Mouse (Mus musculus): ENCODE measurements around the gene Agtpbp1.

The Agtpbp1 gene

GRCm38 (mm10) chr13:59531203-59531602 is 53.8 kb downstream of the Agtpbp1 start:
- peak; percentile 29 for DNase-seq (ENCODE audit: low spot score)

DNA sequence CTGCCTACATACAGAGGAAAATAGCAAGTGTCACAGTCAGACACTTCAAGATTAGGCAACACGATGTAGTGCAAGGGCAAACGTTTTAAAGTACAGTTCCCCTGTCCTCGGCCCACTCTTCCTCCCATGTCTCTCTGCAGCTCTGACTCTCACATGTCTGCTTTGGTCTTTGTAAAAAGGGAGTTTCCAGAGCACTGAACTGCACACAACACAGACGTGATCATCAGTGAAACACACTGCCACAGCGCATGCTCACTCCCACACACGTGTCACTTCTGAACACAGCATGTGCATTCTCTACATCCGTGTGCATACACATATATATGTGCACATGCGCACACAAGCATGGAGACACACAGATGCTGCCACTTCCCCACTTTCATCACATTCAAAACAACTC is 54.5 kb downstream of the Agtpbp1 start:
- no peak for DNase-seq (ENCODE audit: low spot score)

GRCm38 (mm10) chr13:59521271-59522064 is 63.6 kb downstream of the Agtpbp1 start:
- no peak for DNase-seq (ENCODE audit: low spot score)

- DNase-seq (ENCODE audit: low spot score) = no peak
Measured at GRCm38 (mm10) chr13:59520834-59521233, 64.2 kb downstream of the Agtpbp1 start.

- no peak for DNase-seq (ENCODE audit: low spot score)
Measured at GRCm38 (mm10) chr13:59519479-59519878, 65.5 kb downstream of the Agtpbp1 start.

DNA sequence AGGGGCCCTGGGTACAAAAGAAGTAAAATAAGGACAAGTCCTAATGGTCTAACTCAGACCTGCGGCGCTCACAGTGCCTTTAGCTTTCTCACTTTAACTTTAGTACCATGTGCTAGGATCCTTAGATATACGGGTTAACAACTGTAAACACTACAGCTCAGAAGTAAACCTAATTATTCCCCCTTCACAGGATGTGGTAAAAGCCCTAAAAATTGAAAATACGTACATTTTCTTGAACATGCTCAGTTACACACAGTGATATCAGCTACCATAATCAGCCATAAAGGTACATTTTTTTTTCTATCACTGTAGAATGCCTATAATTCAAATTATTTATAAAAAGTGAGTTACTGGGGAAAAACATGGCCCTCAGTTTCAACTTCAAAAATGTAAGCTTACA is 67.0 kb downstream of the Agtpbp1 start:
- DNase-seq (ENCODE audit: low spot score) = no peak

DNA sequence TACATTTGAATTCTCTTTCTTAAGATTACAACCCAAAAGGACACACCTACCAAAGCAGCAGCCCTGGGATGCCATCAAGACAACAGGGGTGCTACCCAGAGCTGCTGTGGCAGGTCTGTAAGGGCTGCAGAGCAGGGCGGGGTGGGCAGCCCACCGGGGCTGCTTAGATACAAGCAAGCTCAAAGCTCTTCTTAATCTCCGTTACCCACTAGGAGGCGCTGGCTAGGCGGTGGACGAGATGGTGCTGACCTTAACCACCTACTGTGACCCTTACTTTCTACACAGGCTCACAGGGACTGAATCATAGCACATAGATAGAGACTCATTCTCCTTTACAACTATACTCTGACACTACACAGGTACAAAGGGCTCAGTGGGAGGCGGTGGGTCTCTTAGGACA is 70.0 kb downstream of the Agtpbp1 start:
- peak; percentile 81 for DNase-seq (ENCODE audit: low spot score)

- DNase-seq (ENCODE audit: low spot score) = no peak
Measured at GRCm38 (mm10) chr13:59509644-59510366, 75.2 kb downstream of the Agtpbp1 start.

GRCm38 (mm10) chr13:59508584-59508983 is 76.4 kb downstream of the Agtpbp1 start:
- DNase-seq (ENCODE audit: low spot score) = no peak

- DNase-seq (ENCODE audit: low spot score) = no peak
Measured at GRCm38 (mm10) chr13:59506450-59506849, 78.6 kb downstream of the Agtpbp1 start.

GRCm38 (mm10) chr13:59505867-59506266 is 79.2 kb downstream of the Agtpbp1 start:
- DNase-seq (ENCODE audit: low spot score) = no peak

GRCm38 (mm10) chr13:59503581-59503980 is 81.4 kb downstream of the Agtpbp1 start:
- DNase-seq (ENCODE audit: low spot score) = no peak

GRCm38 (mm10) chr13:59499831-59500230 is 85.2 kb downstream of the Agtpbp1 start:
- DNase-seq (ENCODE audit: low spot score) = no peak

GRCm38 (mm10) chr13:59499374-59499773 is 85.7 kb downstream of the Agtpbp1 start:
- no peak for DNase-seq (ENCODE audit: low spot score)

DNA sequence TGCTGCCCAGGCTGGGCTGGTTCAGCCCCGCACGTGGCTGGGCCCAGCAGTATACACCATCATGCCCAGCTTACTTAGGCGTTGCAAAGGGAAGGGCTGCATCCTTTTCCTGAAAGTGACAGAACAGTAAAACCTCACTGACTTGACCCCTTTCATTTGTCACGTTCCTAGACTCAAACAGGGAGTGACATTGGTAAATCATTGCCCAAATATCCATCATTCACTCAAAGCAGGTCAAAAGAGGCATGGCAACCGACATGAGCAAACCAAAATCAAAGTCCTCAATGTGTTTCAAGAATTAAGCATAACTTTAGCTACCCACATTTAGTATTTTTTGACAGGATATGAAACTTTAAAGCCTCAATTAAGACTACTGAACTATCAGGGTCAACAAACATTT is 86.8 kb downstream of the Agtpbp1 start:
- no peak for DNase-seq (ENCODE audit: low spot score)

DNA sequence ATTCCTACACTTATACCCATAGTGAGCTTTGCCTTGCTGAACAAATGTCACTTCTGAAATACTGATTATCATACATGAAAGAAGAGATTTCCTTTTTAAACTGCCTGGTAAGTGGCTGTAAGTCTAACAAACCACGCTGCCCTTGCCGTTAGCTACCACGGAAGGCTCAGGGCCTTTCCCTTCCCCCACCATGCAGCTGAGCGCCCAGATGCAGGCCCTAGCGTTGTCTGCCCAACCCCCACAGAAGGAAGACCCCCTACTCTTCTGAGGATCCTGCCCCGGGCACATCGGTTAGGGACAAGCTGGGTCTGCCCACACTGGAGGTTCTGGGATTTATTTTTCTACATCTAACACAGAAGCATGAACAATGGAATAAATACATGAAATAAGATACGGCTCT is 89.2 kb downstream of the Agtpbp1 start:
- peak; percentile 60 for DNase-seq (ENCODE audit: low spot score)

GRCm38 (mm10) chr13:59494619-59495262 is 90.3 kb downstream of the Agtpbp1 start:
- DNase-seq (ENCODE audit: low spot score) = no peak

DNA sequence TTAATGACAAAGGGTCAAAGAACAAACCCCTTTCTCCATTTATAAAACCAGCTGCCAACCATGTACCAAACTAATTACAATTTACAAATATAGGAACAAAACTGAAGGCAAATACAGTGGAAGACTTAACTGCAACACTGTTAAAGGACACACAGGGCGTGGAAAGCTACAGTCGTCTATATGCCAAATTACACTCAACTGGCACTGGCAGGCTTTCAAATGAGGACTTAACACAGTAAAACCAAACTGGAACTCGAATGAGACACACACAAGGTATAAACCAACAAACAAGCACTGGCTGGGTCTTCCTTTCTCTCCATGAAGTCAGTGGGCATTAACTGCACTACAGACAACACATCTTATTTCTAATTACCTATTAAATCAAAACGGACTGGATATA is 94.3 kb downstream of the Agtpbp1 start:
- no peak for DNase-seq (ENCODE audit: low spot score)

- DNase-seq (ENCODE audit: low spot score) = peak; percentile 30
Measured at GRCm38 (mm10) chr13:59489143-59489542, 95.9 kb downstream of the Agtpbp1 start.

GRCm38 (mm10) chr13:59487287-59487686 is 97.7 kb downstream of the Agtpbp1 start:
- DNase-seq (ENCODE audit: low spot score) = no peak

GRCm38 (mm10) chr13:59486243-59486642 is 98.8 kb downstream of the Agtpbp1 start:
- no peak for DNase-seq (ENCODE audit: low spot score)

GRCm38 (mm10) chr13:59485456-59485855 is 99.6 kb downstream of the Agtpbp1 start:
- no peak for DNase-seq (ENCODE audit: low spot score)

GRCm38 (mm10) chr13:59481484-59481855 is 103.6 kb downstream of the Agtpbp1 start:
- DNase-seq (ENCODE audit: low spot score) = no peak

Measured in embryo, embryonic 10 days (tissue).